Mouse (Mus musculus): ENCODE results near the gene 0610040J01Rik. TPM values are rescaled to one million over a fixed set of nuclear protein-coding genes. Genes with fewer than 3 reads are reported as not detected.

0610040J01Rik gene
- total RNA-seq (2021), result 1 to 10 TPM; 3.1 to 3.2 TPM
- 3.1 and 3.4 TPM in 2 replicates for polyA plus RNA-seq (2012; rRNA removed)
- long read RNA-seq, partial matches to known transcripts, result 0 of 2 reads
- long read RNA-seq, other reads (novel, unspliced or antisense), result 0 of 2 reads

DNA sequence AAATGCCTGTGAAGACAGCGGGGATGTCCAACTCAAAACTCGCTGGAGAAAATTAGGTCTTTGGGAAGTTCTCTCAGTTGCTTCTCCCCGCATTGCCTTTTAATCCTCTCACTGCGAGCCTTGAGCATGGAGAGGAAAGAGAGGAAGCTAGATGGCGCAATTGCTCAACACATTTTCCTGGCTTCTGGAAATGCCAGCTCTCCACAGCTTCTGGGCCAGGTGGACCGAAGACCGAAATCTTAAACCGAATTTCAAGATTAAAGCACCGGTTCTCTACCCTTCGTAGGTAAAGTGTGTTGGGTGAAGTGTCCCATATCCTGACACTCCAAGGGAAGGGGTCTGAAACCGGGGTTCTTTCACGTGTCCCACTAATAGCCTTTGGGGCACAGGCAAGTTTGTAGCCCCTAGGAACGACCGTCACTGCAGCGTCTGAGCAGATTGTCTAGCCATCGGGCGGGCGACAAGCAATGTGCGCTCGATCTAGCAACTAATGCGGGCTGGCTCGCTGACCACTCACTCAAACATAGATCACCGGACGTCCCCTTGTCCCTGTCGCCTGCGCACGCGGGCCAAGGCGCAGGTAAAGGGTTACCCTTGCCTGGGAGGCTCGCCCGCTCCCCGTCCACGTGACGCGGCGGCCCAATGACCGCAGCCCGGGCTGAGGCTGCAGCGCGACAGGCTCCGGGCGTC, at the start of gene 0610040J01Rik:
Gene 0610040J01Rik (plus strand): TSS at position 545 of the 690 bp plus-strand sequence.
- peak within 1 kb of the TSS; percentile 40 for H3K4me3 ChIP-seq
- H3K79me2 ChIP-seq (replicated peaks; ENCODE audit: control insufficient read depth, insufficient read depth, low read length), result no peaks in the 10 kb centered on the region
- H3K4me1 ChIP-seq (ENCODE audit: control insufficient read depth, insufficient read depth, low read length), result no peaks in the 10 kb centered on the region
- no peak within 1 kb of the TSS for H3K27ac ChIP-seq
- 3% methylated on average over 42 of the region's 42 CpGs for WGBS
- peaks cover 7% of the 10 kb centered on the region; the same call in 1 of the 2 replicates for H3K27me3 ChIP-seq (ENCODE audit: control insufficient read depth, insufficient read depth, low read length)
- peak within 1 kb of the TSS; percentile 20 for H3K9ac ChIP-seq (ENCODE audit: low read depth, low read length)
- peak; percentile 72 to 79 for DNase-seq
- TF ChIP-seq POLR2A (IDR thresholded peaks at IDR 0.05; ENCODE audit: insufficient read depth, low read depth, low read length) (no peak), EP300 (IDR thresholded peaks at IDR 0.05; ENCODE audit: insufficient read depth, low read depth, low read length) (peak; percentile 35; the same call in 1 of the 2 replicates), CTCF (IDR thresholded peaks at IDR 0.05) (peak; percentile 78)
- intact Hi-C loops (cut with DNase I), result loop anchor here (1.0 kb wide), 1 partner anchor 74 kb away; no protein-coding TSS in a partner anchor
- H3K36me3 ChIP-seq (ENCODE audit: control insufficient read depth, insufficient read depth, low read length), result no peaks in the 10 kb centered on the region

DNA sequence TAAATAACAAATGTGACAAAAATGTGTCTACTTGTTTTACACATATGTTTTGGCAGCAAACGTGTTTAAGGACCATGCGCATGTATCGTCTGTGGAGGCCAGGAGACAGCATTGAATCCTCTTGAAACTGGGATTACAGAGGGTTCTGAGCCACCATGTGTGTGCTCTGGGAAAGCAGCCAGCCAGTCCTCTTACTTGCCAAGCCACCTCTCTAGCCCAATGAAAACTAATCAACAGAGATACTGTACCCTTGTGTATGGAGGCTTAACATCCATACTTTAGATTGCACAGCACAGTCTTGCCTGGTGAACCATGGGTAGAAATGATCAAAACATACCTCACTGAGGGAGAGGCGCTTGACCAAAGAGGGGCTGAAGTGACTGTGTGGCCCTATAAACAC, 46.3 kb upstream of the 0610040J01Rik start:
- no peak for TF ChIP-seq POLR2A (IDR thresholded peaks at IDR 0.05; ENCODE audit: insufficient read depth, low read depth, low read length)
- H3K79me2 ChIP-seq (replicated peaks; ENCODE audit: control insufficient read depth, insufficient read depth, low read length), result no peaks in the 10 kb centered on the region
- WGBS, result 67% methylated on average over 4 of the region's 4 CpGs
- H3K9ac ChIP-seq (ENCODE audit: low read depth, low read length), result no peak overlapping the region
- DNase-seq, result no peak
- no peaks in the 10 kb centered on the region for H3K4me1 ChIP-seq (ENCODE audit: control insufficient read depth, insufficient read depth, low read length)
- H3K4me3 ChIP-seq, result no peak overlapping the region
- intact Hi-C loops (cut with DNase I), result loop anchor here (5.0 kb wide), 1 partner anchor 869 kb away; no protein-coding TSS in a partner anchor
- H3K36me3 ChIP-seq (ENCODE audit: control insufficient read depth, insufficient read depth, low read length), result no peaks in the 10 kb centered on the region
- H3K27me3 ChIP-seq (ENCODE audit: control insufficient read depth, insufficient read depth, low read length), result no peaks in the 10 kb centered on the region; the same call in 1 of the 2 replicates
- H3K27ac ChIP-seq, result no peak overlapping the region

DNA sequence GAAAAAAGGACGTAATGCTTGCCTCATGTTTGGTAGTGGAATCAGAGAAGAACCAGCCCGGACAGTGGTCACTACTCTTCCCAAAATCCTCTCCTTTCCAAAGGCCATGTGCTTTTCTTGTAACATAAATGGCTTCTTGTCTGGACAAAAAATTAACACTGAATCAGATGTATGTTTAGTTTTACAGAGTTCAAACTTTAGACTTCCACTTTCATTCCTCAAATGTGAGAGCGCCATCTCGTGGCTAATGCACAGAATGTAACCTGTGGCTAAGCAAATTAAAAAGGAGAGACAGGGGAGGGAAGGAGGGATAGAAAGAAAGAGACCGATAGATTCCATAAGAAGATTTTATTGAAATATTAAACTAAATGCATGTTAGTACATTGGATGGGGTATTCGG, 45.4 kb upstream of the 0610040J01Rik start:
- Histone ChIP-seq H3K4me1 (ENCODE audit: control insufficient read depth, insufficient read depth, low read length) (no peaks in the 10 kb centered on the region), H3K27me3 (ENCODE audit: control insufficient read depth, insufficient read depth, low read length) (no peaks in the 10 kb centered on the region; the same call in 1 of the 2 replicates), H3K27ac (no peak overlapping the region), H3K36me3 (ENCODE audit: control insufficient read depth, insufficient read depth, low read length) (no peaks in the 10 kb centered on the region), H3K9ac (ENCODE audit: low read depth, low read length) (no peak overlapping the region), H3K79me2 (replicated peaks; ENCODE audit: control insufficient read depth, insufficient read depth, low read length) (no peaks in the 10 kb centered on the region), H3K4me3 (no peak overlapping the region)
- TF ChIP-seq POLR2A (IDR thresholded peaks at IDR 0.05; ENCODE audit: insufficient read depth, low read depth, low read length), result no peak
- peak; percentile 71 for TF ChIP-seq CTCF (IDR thresholded peaks at IDR 0.05)
- no peak for TF ChIP-seq EP300 (IDR thresholded peaks at IDR 0.05; ENCODE audit: insufficient read depth, low read depth, low read length)
- WGBS, result 31% methylated on average over 6 of the region's 6 CpGs
- DNase-seq, result no peak
- intact Hi-C loops (cut with DNase I), result loop anchor here (5.0 kb wide), 1 partner anchor 869 kb away; no protein-coding TSS in a partner anchor

DNA sequence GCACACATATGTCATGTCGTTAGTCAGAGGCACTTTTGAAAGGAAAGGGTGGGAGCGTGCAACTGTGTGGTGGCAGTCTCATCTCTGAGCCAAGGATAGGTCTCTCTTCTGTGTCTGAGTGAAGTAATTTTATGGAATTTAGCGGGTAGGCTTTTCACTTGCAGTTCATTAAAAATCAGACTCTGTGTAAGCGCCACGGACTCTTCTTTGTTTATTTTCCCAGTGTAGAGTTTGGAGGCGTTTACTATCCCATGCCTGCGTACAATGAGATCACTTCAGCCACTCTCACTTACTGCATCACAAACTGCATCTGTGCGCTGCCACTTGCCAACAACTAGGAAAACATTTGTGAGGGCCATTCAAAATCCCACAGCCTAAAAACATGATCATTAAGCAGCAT, 44.7 kb upstream of the 0610040J01Rik start:
- H3K9ac ChIP-seq (ENCODE audit: low read depth, low read length), result no peak overlapping the region
- H3K27me3 ChIP-seq (ENCODE audit: control insufficient read depth, insufficient read depth, low read length), result no peaks in the 10 kb centered on the region; the same call in 1 of the 2 replicates
- DNase-seq, result no peak
- H3K79me2 ChIP-seq (replicated peaks; ENCODE audit: control insufficient read depth, insufficient read depth, low read length), result no peaks in the 10 kb centered on the region
- 63% methylated on average over 8 of the region's 8 CpGs for WGBS
- no peak overlapping the region for H3K4me3 ChIP-seq
- H3K4me1 ChIP-seq (ENCODE audit: control insufficient read depth, insufficient read depth, low read length), result no peaks in the 10 kb centered on the region
- intact Hi-C loops (cut with DNase I), result loop anchor here (5.0 kb wide), 1 partner anchor 870 kb away; no protein-coding TSS in a partner anchor
- no peaks in the 10 kb centered on the region for H3K36me3 ChIP-seq (ENCODE audit: control insufficient read depth, insufficient read depth, low read length)
- H3K27ac ChIP-seq, result no peak overlapping the region
- no peak for TF ChIP-seq CTCF (IDR thresholded peaks at IDR 0.05)
- no peak for TF ChIP-seq EP300 (IDR thresholded peaks at IDR 0.05; ENCODE audit: insufficient read depth, low read depth, low read length)

DNA sequence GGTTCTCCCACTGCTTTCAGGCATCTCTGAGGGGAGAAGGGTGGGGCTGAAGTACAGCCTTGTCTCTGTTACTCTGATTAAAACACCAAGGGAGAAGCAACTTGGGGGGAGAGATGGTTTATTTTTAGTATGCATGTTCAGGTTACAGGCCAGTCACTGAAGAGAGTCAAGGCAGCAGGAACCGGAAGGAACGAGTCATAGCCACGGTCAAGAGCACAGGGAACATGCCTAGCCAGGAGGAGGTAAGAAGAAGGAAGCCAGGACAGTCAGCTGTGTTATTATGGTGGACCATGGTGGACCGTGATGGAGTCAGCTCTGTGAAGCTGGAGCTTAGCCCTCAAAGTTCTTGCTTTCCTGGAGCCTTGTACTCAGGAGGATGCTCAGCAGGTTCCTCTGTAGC, 43.9 kb upstream of the 0610040J01Rik start:
- Histone ChIP-seq H3K79me2 (replicated peaks; ENCODE audit: control insufficient read depth, insufficient read depth, low read length) (no peaks in the 10 kb centered on the region), H3K4me1 (ENCODE audit: control insufficient read depth, insufficient read depth, low read length) (no peaks in the 10 kb centered on the region), H3K9ac (ENCODE audit: low read depth, low read length) (no peak overlapping the region), H3K27ac (no peak overlapping the region), H3K27me3 (ENCODE audit: control insufficient read depth, insufficient read depth, low read length) (no peaks in the 10 kb centered on the region; the same call in 1 of the 2 replicates), H3K4me3 (no peak overlapping the region), H3K36me3 (ENCODE audit: control insufficient read depth, insufficient read depth, low read length) (no peaks in the 10 kb centered on the region)
- intact Hi-C loops (cut with DNase I), result loop anchor here (5.0 kb wide), 1 partner anchor 871 kb away; no protein-coding TSS in a partner anchor
- 37% methylated on average over 4 of the region's 4 CpGs for WGBS
- DNase-seq, result no peak
- TF ChIP-seq EP300 (IDR thresholded peaks at IDR 0.05; ENCODE audit: insufficient read depth, low read depth, low read length) (no peak), POLR2A (IDR thresholded peaks at IDR 0.05; ENCODE audit: insufficient read depth, low read depth, low read length) (no peak), CTCF (IDR thresholded peaks at IDR 0.05) (no peak)

DNA sequence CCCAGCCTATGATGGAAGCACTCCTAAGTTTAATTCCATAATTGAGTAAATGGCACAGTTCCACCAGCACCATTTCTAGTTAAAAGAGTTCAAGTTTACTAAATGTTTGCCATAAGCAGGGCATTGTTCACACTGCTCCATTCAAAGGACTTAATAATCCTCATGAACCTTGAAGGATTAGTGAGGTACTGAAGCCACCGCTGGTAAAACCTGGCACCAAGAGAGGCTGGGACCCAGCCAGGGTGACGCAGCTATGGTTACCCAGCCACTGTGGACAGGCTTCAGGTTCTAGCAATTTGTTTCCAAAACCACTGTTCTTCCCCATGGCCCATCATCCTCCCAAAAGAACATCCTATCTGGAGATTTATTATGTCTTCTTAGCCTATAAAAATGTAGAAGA, 39.2 kb upstream of the 0610040J01Rik start:
- intact Hi-C loops (cut with DNase I), result no loop called here
- WGBS, result 71% methylated on average over 2 of the region's 2 CpGs
- no peak for TF ChIP-seq CTCF (IDR thresholded peaks at IDR 0.05)
- no peak for TF ChIP-seq POLR2A (IDR thresholded peaks at IDR 0.05; ENCODE audit: insufficient read depth, low read depth, low read length)
- no peak for TF ChIP-seq EP300 (IDR thresholded peaks at IDR 0.05; ENCODE audit: insufficient read depth, low read depth, low read length)

More for the DNA sequence above, 39.2 kb upstream of the 0610040J01Rik start:
- H3K4me3 ChIP-seq, result no peak overlapping the region
- no peaks in the 10 kb centered on the region for H3K79me2 ChIP-seq (replicated peaks; ENCODE audit: control insufficient read depth, insufficient read depth, low read length)
- H3K9ac ChIP-seq (ENCODE audit: low read depth, low read length), result no peak overlapping the region
- DNase-seq, result no peak
- H3K36me3 ChIP-seq (ENCODE audit: control insufficient read depth, insufficient read depth, low read length), result no peaks in the 10 kb centered on the region
- no peak overlapping the region for H3K27ac ChIP-seq
- no peaks in the 10 kb centered on the region for H3K4me1 ChIP-seq (ENCODE audit: control insufficient read depth, insufficient read depth, low read length)
- H3K27me3 ChIP-seq (ENCODE audit: control insufficient read depth, insufficient read depth, low read length), result no peaks in the 10 kb centered on the region

All from heart, adult 2 months (tissue).